Mouse (Mus musculus): ENCODE measurements around the gene Ddx4. TPM values are rescaled to one million over a fixed set of nuclear protein-coding genes. Genes with fewer than 3 reads are reported as not detected.

The Ddx4 gene
- 2.9 and 3.2 TPM in 2 replicates for polyA plus RNA-seq (2012; rRNA removed)

GRCm38 (mm10) chr13:112652205-112652604 is at the start of gene Ddx4:
Gene Ddx4 (minus strand): TSS chr13:112652475.
- DNase-seq (ENCODE audit: extremely low spot score in 1 of 2, low spot score in 1 of 2): no peak

GRCm38 (mm10) chr13:112701256-112701655 is 49.0 kb upstream of the Ddx4 start:
- DNase-seq (ENCODE audit: extremely low spot score in 1 of 2, low spot score in 1 of 2): no peak

GRCm38 (mm10) chr13:112695526-112696240 is 43.4 kb upstream of the Ddx4 start:
- no peak for DNase-seq (ENCODE audit: extremely low spot score in 1 of 2, low spot score in 1 of 2)

- DNase-seq (ENCODE audit: extremely low spot score in 1 of 2, low spot score in 1 of 2): no peak
Measured at GRCm38 (mm10) chr13:112692870-112693553, 40.7 kb upstream of the Ddx4 start.

GRCm38 (mm10) chr13:112686155-112686554 is 33.9 kb upstream of the Ddx4 start:
- no peak for DNase-seq (ENCODE audit: extremely low spot score in 1 of 2, low spot score in 1 of 2)

- no peak for DNase-seq (ENCODE audit: extremely low spot score in 1 of 2, low spot score in 1 of 2)
Measured at GRCm38 (mm10) chr13:112683970-112684369, 31.7 kb upstream of the Ddx4 start.

GRCm38 (mm10) chr13:112683312-112683711 is 31.0 kb upstream of the Ddx4 start:
- peak in 1 of 2 experiments; percentile 41 for DNase-seq (ENCODE audit: extremely low spot score in 1 of 2, low spot score in 1 of 2)

GRCm38 (mm10) chr13:112678154-112678553 is 25.9 kb upstream of the Ddx4 start:
- DNase-seq (ENCODE audit: extremely low spot score in 1 of 2, low spot score in 1 of 2): no peak

GRCm38 (mm10) chr13:112673899-112674447 is 21.7 kb upstream of the Ddx4 start:
- peak in 1 of 2 experiments; percentile 80 for DNase-seq (ENCODE audit: extremely low spot score in 1 of 2, low spot score in 1 of 2)

GRCm38 (mm10) chr13:112672797-112673196 is 20.5 kb upstream of the Ddx4 start:
- no peak for DNase-seq (ENCODE audit: extremely low spot score in 1 of 2, low spot score in 1 of 2)

- DNase-seq (ENCODE audit: extremely low spot score in 1 of 2, low spot score in 1 of 2): no peak
Measured at GRCm38 (mm10) chr13:112671708-112672107, 19.4 kb upstream of the Ddx4 start.

- DNase-seq (ENCODE audit: extremely low spot score in 1 of 2, low spot score in 1 of 2): no peak
Measured at GRCm38 (mm10) chr13:112667215-112667614, 14.9 kb upstream of the Ddx4 start.

GRCm38 (mm10) chr13:112666433-112667024 is 14.3 kb upstream of the Ddx4 start:
- DNase-seq (ENCODE audit: extremely low spot score in 1 of 2, low spot score in 1 of 2): no peak

GRCm38 (mm10) chr13:112661687-112662086 is 9.4 kb upstream of the Ddx4 start:
- no peak for DNase-seq (ENCODE audit: extremely low spot score in 1 of 2, low spot score in 1 of 2)

GRCm38 (mm10) chr13:112660574-112661381 is 8.5 kb upstream of the Ddx4 start, which contains the start of gene Slc38a9:
Gene Slc38a9 (plus strand): TSS chr13:112660751.
- peak; percentile 94 for DNase-seq (ENCODE audit: extremely low spot score in 1 of 2, low spot score in 1 of 2)

GRCm38 (mm10) chr13:112659986-112660573 is 7.8 kb upstream of the Ddx4 start:
- no peak for DNase-seq (ENCODE audit: extremely low spot score in 1 of 2, low spot score in 1 of 2)

GRCm38 (mm10) chr13:112651183-112651582 is 1.1 kb downstream of the Ddx4 start:
- no peak for DNase-seq (ENCODE audit: extremely low spot score in 1 of 2, low spot score in 1 of 2)

- no peak for DNase-seq (ENCODE audit: extremely low spot score in 1 of 2, low spot score in 1 of 2)
Measured at GRCm38 (mm10) chr13:112645529-112646186, 6.6 kb downstream of the Ddx4 start.

GRCm38 (mm10) chr13:112644996-112645395 is 7.3 kb downstream of the Ddx4 start:
- no peak for DNase-seq (ENCODE audit: extremely low spot score in 1 of 2, low spot score in 1 of 2)

Data from frontal cortex, adult 2 months (tissue).